Mouse (Mus musculus) liver, adult 2 months (tissue): Measurements from ENCODE around the gene B3gnt2. TPM values are rescaled to one million over a fixed set of nuclear protein-coding genes. Genes with fewer than 3 reads are reported as not detected.
"Not testable (repeated sequence)": the region's sequence is repeated elsewhere in the genome, so short reads cannot be mapped to it uniquely, and the experiment has no call there.

Experiments
- DNase-seq: peaks from one replicate; pipeline ENCODE4 v3.0.0-alpha.2; 2011; ENCODE audit warnings: low read depth, low spot score; ENCODE audit errors: extremely low read depth
- H3K27ac ChIP-seq: fragments of 200-500 bp; replicated peaks from 2 replicates; pipeline ENCODE4 v1.5.1; 2012; ENCODE audit warnings: low read depth, mild to moderate bottlenecking, control low read depth, inconsistent platforms, low read length; ENCODE audit not compliant: insufficient read depth
- H3K27me3 ChIP-seq: fragments of 200-500 bp; 2 replicates; pipeline ENCODE4 v1.6.1; 2012; ENCODE audit warnings: mild to moderate bottlenecking, moderate library complexity, low read length, inconsistent platforms; ENCODE audit not compliant: control insufficient read depth, insufficient read depth
- H3K36me3 ChIP-seq: fragments of 200-500 bp; 2 replicates; pipeline ENCODE4 v1.6.1; 2012; ENCODE audit warnings: low read length, inconsistent platforms; ENCODE audit not compliant: control insufficient read depth, insufficient read depth
- H3K4me1 ChIP-seq: fragments of 200-500 bp; 2 replicates; pipeline ENCODE4 v1.6.1; 2011; ENCODE audit warnings: low read length; ENCODE audit not compliant: control insufficient read depth, insufficient read depth
- H3K4me3 ChIP-seq: fragments of 200-500 bp; 2 replicates; pipeline ENCODE4 v1.5.1; 2011; ENCODE audit warnings: low read depth, mild to moderate bottlenecking, control low read depth, low read length, moderate library complexity; ENCODE audit not compliant: insufficient read depth
- H3K79me2 ChIP-seq: fragments of 200-500 bp; 2 replicates; pipeline ENCODE4 v1.6.1; 2012; ENCODE audit warnings: inconsistent platforms, mild to moderate bottlenecking, low read length, moderate library complexity; ENCODE audit not compliant: control insufficient read depth, insufficient read depth
- H3K9ac ChIP-seq: fragments of 200-500 bp; 2 replicates; pipeline ENCODE4 v1.6.1; 2012; ENCODE audit warnings: low read depth, mild to moderate bottlenecking, control low read depth, inconsistent platforms, low read length
- CTCF ChIP-seq: fragments of 200-500 bp; IDR thresholded peaks from 2 replicates; pipeline ENCODE4 v1.5.1; 2011; ENCODE audit warnings: low read depth, low read length, control low read depth
- POLR2A ChIP-seq: fragments of 200-500 bp; IDR thresholded peaks from 2 replicates; pipeline ENCODE4 v1.6.1; 2011; ENCODE audit warnings: low read length, control low read depth; ENCODE audit not compliant: insufficient read depth; ENCODE audit errors: extremely low read depth
- WGBS: fragments of 180-500 bp; shearing (Covaris S2); methylation state at CpG from one replicate; pipeline ENCODE4 v1.1.7; 2018; 5-methylcytosine and 5-hydroxymethylcytosine counted together
- polyA plus RNA-seq: library from polyadenylated mRNA; depleted of rRNA; stranded (reverse); fragments of >200 nt; gene quantifications from 2 replicates; pipeline ENCODE4 v1.2.3, GENCODE M21; 2012
- total RNA-seq: library from RNA; depleted of rRNA; stranded (reverse); fragments of >200 nt; gene quantifications from 2 replicates; pipeline ENCODE4 v1.2.3, GENCODE M21; 2014

Gene B3gnt2
- total and polyA plus RNA-seq, 2 experiments, result 6.2 to 8.1 TPM

DNA sequence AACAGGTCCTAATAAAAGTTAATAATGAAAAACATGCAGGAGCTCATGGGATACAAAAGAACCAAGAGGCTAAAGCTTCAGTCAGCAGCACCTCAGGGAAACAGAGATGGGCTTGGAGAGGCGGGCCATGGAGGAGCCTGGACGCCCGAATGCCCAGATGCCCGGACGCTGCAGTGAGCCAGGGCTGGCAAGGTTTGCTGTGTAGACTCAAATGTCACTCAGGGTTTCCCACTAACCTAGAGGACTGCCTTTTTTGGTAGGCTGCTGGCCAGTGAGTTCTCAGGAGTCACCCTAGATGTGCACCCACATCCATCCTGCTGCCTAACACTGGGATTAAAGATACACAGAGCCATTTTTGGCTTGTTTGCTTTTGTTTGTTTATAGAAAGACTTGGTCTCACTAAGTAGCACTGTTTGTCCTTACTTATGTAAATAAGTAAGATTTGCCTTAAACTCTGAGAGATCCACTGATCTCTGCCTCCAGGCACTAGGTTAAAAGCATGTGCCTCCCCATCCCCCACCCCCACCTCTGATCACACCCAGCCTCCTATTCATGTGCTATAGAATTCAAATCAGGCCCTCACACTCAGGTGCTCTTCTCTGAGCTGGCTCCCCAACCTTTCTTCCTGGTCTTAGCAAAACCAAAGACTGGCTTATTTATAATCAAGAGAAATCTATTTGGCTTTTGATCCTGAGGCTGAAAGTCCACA, 117.0 kb downstream of the B3gnt2 start:
- TF ChIP-seq POLR2A (no peak), CTCF (no peak)
- Histone ChIP-seq H3K4me3 (no peak overlapping the region), H3K9ac (no peak overlapping the region), H3K27ac (no peak overlapping the region), H3K79me2 (no peaks in the 10 kb centered on the region), H3K4me1 (peaks cover 6% of the 10 kb centered on the region; the same call in 1 of the 2 replicates), H3K27me3 (no peaks in the 10 kb centered on the region), H3K36me3 (no peaks in the 10 kb centered on the region)
- WGBS, result 61% methylated on average over 5 of the region's 5 CpGs
- peak; percentile 62 for DNase-seq

DNA sequence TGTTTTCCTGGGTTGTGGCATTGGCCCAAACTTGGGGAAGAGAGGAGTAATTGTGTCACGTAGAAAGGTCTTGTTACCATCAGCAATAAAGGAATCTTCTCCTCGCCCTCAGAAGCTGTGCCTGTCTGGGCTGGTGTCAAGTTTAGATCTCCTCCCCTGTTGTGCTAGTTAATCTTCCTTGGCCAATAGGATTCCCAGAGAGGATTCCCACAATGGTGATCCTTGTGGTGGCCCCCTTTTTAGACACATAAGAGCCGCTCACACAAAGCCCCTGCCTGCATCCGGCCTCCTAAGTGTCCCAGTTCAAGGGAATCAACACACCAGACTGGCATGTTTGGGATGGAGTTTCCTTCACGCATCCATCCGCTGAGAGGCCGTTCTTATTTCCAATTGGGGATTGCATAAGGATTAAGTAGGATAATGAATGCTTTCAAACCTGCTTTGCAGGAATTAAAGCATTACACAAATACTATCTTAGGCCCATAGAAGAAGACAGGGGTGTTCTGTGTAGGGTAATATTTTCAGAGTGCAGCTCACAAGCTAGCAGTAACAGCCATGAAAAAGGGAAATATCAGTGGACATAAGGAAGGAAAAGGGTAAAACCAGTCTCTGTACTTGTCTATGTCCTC, 118.6 kb downstream of the B3gnt2 start:
- no peak overlapping the region for H3K9ac ChIP-seq
- H3K4me3 ChIP-seq, result no peak overlapping the region
- H3K27ac ChIP-seq, result no peak overlapping the region
- peaks cover 6% of the 10 kb centered on the region; the same call in 1 of the 2 replicates for H3K4me1 ChIP-seq
- DNase-seq, result no peak
- no peaks in the 10 kb centered on the region for H3K36me3 ChIP-seq
- H3K27me3 ChIP-seq, result no peaks in the 10 kb centered on the region
- WGBS, result 93% methylated on average over 7 of the region's 7 CpGs
- TF ChIP-seq POLR2A (no peak), CTCF (no peak)
- no peaks in the 10 kb centered on the region for H3K79me2 ChIP-seq

DNA sequence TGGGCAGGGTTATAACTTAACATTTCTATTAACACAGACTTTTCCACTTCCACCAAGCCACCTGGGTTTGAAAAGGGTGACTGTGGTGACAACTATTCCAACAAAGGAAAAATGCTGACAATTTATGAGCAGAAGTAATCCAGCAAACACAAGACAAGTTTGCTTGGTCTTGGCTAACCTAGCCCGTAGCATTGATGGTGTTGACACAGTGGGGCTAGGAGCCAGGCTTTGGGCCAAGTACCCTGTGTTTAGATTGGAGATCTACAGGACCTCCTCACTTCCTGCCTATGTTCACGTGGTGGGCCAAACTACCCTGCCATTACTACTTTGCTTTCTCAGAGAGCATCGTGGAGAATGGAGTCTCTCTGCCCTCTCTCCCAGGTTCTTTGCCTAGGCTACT, 119.3 kb downstream of the B3gnt2 start:
- no peaks in the 10 kb centered on the region for H3K79me2 ChIP-seq
- WGBS, result 53% methylated on average over 3 of the region's 3 CpGs
- H3K27me3 ChIP-seq, result no peaks in the 10 kb centered on the region
- H3K9ac ChIP-seq, result no peak overlapping the region
- H3K4me3 ChIP-seq, result no peak overlapping the region
- peaks cover 6% of the 10 kb centered on the region; the same call in 1 of the 2 replicates for H3K4me1 ChIP-seq
- no peak for DNase-seq
- TF ChIP-seq CTCF (no peak), POLR2A (no peak)
- H3K27ac ChIP-seq, result no peak overlapping the region
- no peaks in the 10 kb centered on the region for H3K36me3 ChIP-seq

DNA sequence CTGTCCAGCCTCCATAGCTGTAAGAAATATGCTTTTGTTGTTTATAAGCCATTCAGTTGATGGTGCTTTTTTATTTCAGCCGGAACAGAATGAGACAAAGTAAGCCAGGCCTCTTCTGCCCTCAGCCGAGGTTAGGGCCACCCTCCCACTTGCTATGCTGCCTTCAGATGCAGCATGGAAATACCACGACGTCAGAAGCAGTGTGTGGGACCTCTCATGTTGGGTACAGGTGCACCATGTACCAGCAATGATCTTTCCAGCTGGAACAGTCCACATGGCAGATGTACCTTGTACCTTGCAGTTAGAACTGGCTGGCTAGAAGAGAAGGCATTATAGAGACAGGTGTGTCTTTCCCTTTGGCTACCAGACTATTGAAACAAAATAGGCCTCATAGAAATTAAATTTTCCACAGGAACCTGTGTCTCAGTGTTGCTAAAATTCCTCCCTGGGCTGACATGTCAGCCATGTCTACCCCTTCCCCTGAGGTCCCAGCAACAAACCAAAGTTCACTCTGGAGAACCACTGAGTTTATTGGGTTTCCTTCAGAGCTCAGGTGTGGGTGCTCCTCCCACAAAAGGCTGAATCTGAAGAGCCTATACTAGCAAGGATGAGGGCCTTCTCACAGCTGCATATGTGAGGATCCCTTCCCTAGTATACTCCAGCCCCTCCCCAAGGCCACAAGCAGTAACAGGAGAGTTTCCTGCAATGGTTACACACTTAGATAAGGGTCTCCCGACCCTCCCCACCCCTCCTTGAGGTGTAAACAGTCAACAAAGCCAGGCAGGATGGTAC, 121.1 kb downstream of the B3gnt2 start:
- TF ChIP-seq POLR2A, result no peak
- no peak for TF ChIP-seq CTCF
- Histone ChIP-seq H3K27me3 (no peaks in the 10 kb centered on the region), H3K36me3 (no peaks in the 10 kb centered on the region), H3K27ac (no peak overlapping the region), H3K79me2 (no peaks in the 10 kb centered on the region), H3K4me3 (no peak overlapping the region), H3K9ac (no peak overlapping the region), H3K4me1 (peaks cover 6% of the 10 kb centered on the region; the same call in 1 of the 2 replicates)
- peak; percentile 19 for DNase-seq
- 70% methylated on average over 5 of the region's 5 CpGs for WGBS

DNA sequence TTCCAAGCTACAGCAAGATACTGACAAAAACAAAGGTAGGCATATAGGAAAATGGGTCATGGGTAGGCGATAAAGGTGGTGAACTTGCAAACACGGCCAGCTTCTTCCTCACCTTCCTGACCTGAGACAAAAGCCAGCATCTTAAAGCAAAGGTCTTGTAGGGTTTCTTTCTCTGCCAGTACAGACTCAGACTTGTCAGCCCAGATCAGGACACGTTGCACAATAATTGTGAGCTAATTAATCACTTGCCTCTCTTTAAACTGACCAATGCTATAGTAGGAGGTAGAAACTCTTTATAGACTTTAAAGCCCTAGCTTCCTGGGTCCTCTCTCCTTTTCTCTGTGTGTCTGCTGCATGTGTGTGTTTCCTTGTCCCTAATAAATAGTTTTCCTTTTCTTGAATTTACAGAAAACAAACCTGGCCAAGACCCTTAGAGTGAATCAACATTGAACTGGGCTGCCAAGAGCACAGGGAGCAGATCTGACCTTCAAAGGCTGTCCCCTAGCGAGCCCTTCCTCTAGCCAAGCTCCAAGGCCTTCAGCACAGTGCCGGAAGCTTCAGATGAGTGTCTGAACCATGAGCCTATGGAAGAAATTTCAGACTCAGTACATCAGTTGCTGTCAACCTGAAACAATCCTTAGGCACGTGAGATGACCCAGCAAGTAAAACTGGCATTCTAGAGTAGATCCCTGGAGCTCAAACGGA, 124.1 kb downstream of the B3gnt2 start:
- Histone ChIP-seq H3K9ac (no peak overlapping the region), H3K4me1 (no peaks in the 10 kb centered on the region), H3K36me3 (no peaks in the 10 kb centered on the region), H3K79me2 (no peaks in the 10 kb centered on the region), H3K27ac (no peak overlapping the region), H3K4me3 (no peak overlapping the region), H3K27me3 (no peaks in the 10 kb centered on the region)
- WGBS, result 84% methylated on average over 7 of the region's 7 CpGs
- TF ChIP-seq POLR2A, result no peak
- TF ChIP-seq CTCF, result no peak
- peak; percentile 7 for DNase-seq

DNA sequence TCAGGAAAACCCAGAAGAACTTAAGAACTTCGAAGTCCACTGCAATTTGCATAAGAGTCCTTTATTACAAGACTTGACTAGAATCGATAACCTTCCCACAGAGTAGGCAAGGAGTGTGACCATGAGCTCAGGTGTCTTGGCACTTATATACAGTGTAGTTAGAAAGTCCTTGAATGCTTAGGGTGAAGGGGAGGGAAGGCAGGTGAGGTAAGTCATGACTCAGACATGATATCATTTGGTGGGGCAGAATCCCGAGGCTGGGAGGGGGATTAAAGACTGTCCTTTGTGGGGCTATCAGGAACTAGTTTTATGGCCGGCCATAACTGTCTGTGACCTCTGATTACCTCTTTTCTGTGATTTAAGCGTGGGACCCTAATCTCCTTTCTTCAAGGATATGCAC, 125.6 kb downstream of the B3gnt2 start:
- 87% methylated on average over 5 of the region's 5 CpGs for WGBS
- H3K79me2 ChIP-seq, result not testable (repeated sequence)

More for the DNA sequence above, 125.6 kb downstream of the B3gnt2 start:
- not testable (repeated sequence) for H3K4me1 ChIP-seq, H3K27me3 ChIP-seq, H3K4me3 ChIP-seq, H3K27ac ChIP-seq, DNase-seq, H3K36me3 ChIP-seq, H3K9ac ChIP-seq
